Mouse (Mus musculus) MEL (cell line): ENCODE results near the gene Gmds. TPM values are rescaled to one million over a fixed set of nuclear protein-coding genes. Genes with fewer than 3 reads are reported as not detected.

Source experiments
- DNase-seq: peaks from one replicate; pipeline ENCODE4 v3.0.0; 2011; ENCODE audit warnings: low read depth, low spot score
- H3K27ac ChIP-seq: 2 replicates; pipeline ENCODE4 v1.5.1; 2012; ENCODE audit warnings: low read depth, mild to moderate bottlenecking, control low read depth, low read length, moderate library complexity; ENCODE audit not compliant: control insufficient read depth
- H3K27me3 ChIP-seq, 2 experiments: fragments of 150-350 bp in 1 of 2; sonication (generic) in 1 of 2; 2 replicates each; pipeline ENCODE4 v1.6.1; 2012; ENCODE audit warnings: low read length in 2 of 2, mild to moderate bottlenecking in 2 of 2, improper control_type of control experiment in 1 of 2, moderate library complexity in 1 of 2; ENCODE audit not compliant: insufficient read depth in 2 of 2, control insufficient read depth in 1 of 2
- H3K36me3 ChIP-seq, 2 experiments: 2 replicates each; pipeline ENCODE4 v1.6.1; 2012 to 2014; ENCODE audit warnings: low read length in 2 of 2, improper control_type of control experiment in 1 of 2, inconsistent platforms in 1 of 2, mild to moderate bottlenecking in 1 of 2; ENCODE audit not compliant: insufficient read depth in 2 of 2, control insufficient read depth in 1 of 2
- H3K4me1 ChIP-seq, 2 experiments: fragments of 150-350 bp in 1 of 2; sonication (generic) in 1 of 2; 2 replicates each; pipeline ENCODE4 v1.6.1; 2012; ENCODE audit warnings: low read length in 2 of 2, improper control_type of control experiment in 1 of 2, mild to moderate bottlenecking in 1 of 2; ENCODE audit not compliant: insufficient read depth in 2 of 2, control insufficient read depth in 1 of 2
- H3K4me3 ChIP-seq, 2 experiments: fragments of 150-350 bp in 1 of 2; sonication (generic) in 1 of 2; 2 replicates each; pipeline ENCODE4 v1.5.1; 2012; ENCODE audit warnings: low read depth in 2 of 2, low read length in 2 of 2, mild to moderate bottlenecking in 2 of 2, moderate library complexity in 2 of 2, control low read depth in 1 of 2, improper control_type of control experiment in 1 of 2; ENCODE audit not compliant: control insufficient read depth in 1 of 2, insufficient read depth in 1 of 2
- H3K79me2 ChIP-seq: 2 replicates; pipeline ENCODE4 v1.6.1; 2012; ENCODE audit warnings: mild to moderate bottlenecking, low read length, moderate library complexity; ENCODE audit not compliant: control insufficient read depth, poor library complexity, insufficient read depth
- H3K9ac ChIP-seq: 2 replicates; pipeline ENCODE4 v1.6.1; 2012; ENCODE audit warnings: low read depth, mild to moderate bottlenecking, control low read depth, low read length, moderate library complexity; ENCODE audit not compliant: control insufficient read depth, poor library complexity, severe bottlenecking
- H3K9me3 ChIP-seq: fragments of 150-350 bp; sonication (generic); replicated peaks from 2 replicates; pipeline ENCODE4 v1.6.1; 2012; ENCODE audit warnings: mild to moderate bottlenecking, low read length, improper control_type of control experiment, moderate library complexity; ENCODE audit not compliant: insufficient read depth
- BHLHE40 ChIP-seq: IDR thresholded peaks from 2 replicates; pipeline ENCODE4 v1.6.1; 2012; ENCODE audit warnings: low read depth, mild to moderate bottlenecking, inconsistent platforms, low read length, improper control_type of control experiment, borderline replicate concordance
- CHD2 ChIP-seq: IDR thresholded peaks from 2 replicates; pipeline ENCODE4 v1.6.1; 2011; ENCODE audit warnings: low read length, improper control_type of control experiment
- CTCF ChIP-seq, 3 experiments: IDR thresholded peaks in 2 of 3; conservative IDR thresholded peaks in 1 of 3; 2 replicates each; pipeline ENCODE4 v1.5.1; 2011 to 2012; ENCODE audit warnings: low read length in 3 of 3, low read depth in 2 of 3, mild to moderate bottlenecking in 2 of 3, improper control_type of control experiment in 1 of 3, inconsistent platforms in 1 of 3, mixed read lengths in 1 of 3, moderate library complexity in 1 of 3; ENCODE audit not compliant: control insufficient read depth in 1 of 3, insufficient read depth in 1 of 3, poor library complexity in 1 of 3, severe bottlenecking in 1 of 3
- ELF1 ChIP-seq: IDR thresholded peaks from 2 replicates; pipeline ENCODE4 v1.6.1; 2014; ENCODE audit warnings: low read depth, mild to moderate bottlenecking, inconsistent platforms, low read length, improper control_type of control experiment, moderate library complexity
- ETS1 ChIP-seq: IDR thresholded peaks from 2 replicates; pipeline ENCODE4 v1.6.1; 2012; ENCODE audit warnings: low read depth, mild to moderate bottlenecking, inconsistent platforms, low read length, improper control_type of control experiment, moderate library complexity
- GABPA ChIP-seq: IDR thresholded peaks from 2 replicates; pipeline ENCODE4 v1.6.1; 2012; ENCODE audit warnings: low read depth, mild to moderate bottlenecking, inconsistent platforms, low read length, improper control_type of control experiment, moderate library complexity
- GATA1 ChIP-seq: IDR thresholded peaks from 2 replicates; pipeline ENCODE4 v1.6.1; 2011; ENCODE audit warnings: low read depth, low read length, improper control_type of control experiment
- HCFC1 ChIP-seq: IDR thresholded peaks from 2 replicates; pipeline ENCODE4 v1.6.1; 2012; ENCODE audit warnings: low read depth, mild to moderate bottlenecking, inconsistent platforms, low read length, improper control_type of control experiment, moderate library complexity
- JUND ChIP-seq: IDR thresholded peaks from 2 replicates; pipeline ENCODE4 v1.6.1; 2011; ENCODE audit warnings: low read depth, mild to moderate bottlenecking, improper control_type of control experiment, low read length
- MEF2A ChIP-seq: IDR thresholded peaks from 2 replicates; pipeline ENCODE4 v1.6.1; 2014; ENCODE audit warnings: low read depth, mild to moderate bottlenecking, inconsistent platforms, low read length, improper control_type of control experiment; ENCODE audit not compliant: poor library complexity, insufficient replicate concordance, severe bottlenecking; ENCODE audit errors: extremely low read depth
- MYC ChIP-seq: IDR thresholded peaks from 2 replicates; pipeline ENCODE4 v1.6.1; 2011; ENCODE audit warnings: low read depth, mild to moderate bottlenecking, low read length, improper control_type of control experiment, moderate library complexity
- POLR2AphosphoS2 ChIP-seq: IDR thresholded peaks from 2 replicates; pipeline ENCODE4 v1.6.1; 2011; ENCODE audit warnings: low read length, improper control_type of control experiment
- POLR2AphosphoS5 ChIP-seq: IDR thresholded peaks from 2 replicates; pipeline ENCODE4 v1.6.1; 2012; ENCODE audit warnings: low read depth, borderline replicate concordance, mild to moderate bottlenecking, inconsistent platforms, low read length, moderate library complexity, mixed read lengths
- RAD21 ChIP-seq: IDR thresholded peaks from 2 replicates; pipeline ENCODE4 v1.6.1; 2011; ENCODE audit warnings: mild to moderate bottlenecking, low read depth, low read length, improper control_type of control experiment
- RCOR1 ChIP-seq: IDR thresholded peaks from 2 replicates; pipeline ENCODE4 v1.6.1; 2012; ENCODE audit warnings: low read depth, mild to moderate bottlenecking, inconsistent platforms, low read length, improper control_type of control experiment
- SMC3 ChIP-seq: IDR thresholded peaks from 2 replicates; pipeline ENCODE4 v1.6.1; 2011; ENCODE audit warnings: low read depth, low read length, improper control_type of control experiment
- TAL1 ChIP-seq: IDR thresholded peaks from 2 replicates; pipeline ENCODE4 v1.6.1; 2012; ENCODE audit warnings: mild to moderate bottlenecking, inconsistent platforms, low read length, moderate library complexity, mixed read lengths
- TBP ChIP-seq: IDR thresholded peaks from 2 replicates; pipeline ENCODE4 v1.8.0; 2011; ENCODE audit warnings: low read depth, low read length, improper control_type of control experiment
- TCF12 ChIP-seq: IDR thresholded peaks from 2 replicates; pipeline ENCODE4 v1.6.1; 2014; ENCODE audit warnings: low read depth, mild to moderate bottlenecking, inconsistent platforms, low read length, improper control_type of control experiment, moderate library complexity
- USF1 ChIP-seq: IDR thresholded peaks from 2 replicates; pipeline ENCODE4 v1.6.1; 2014; ENCODE audit warnings: low read depth, mild to moderate bottlenecking, inconsistent platforms, low read length, improper control_type of control experiment, moderate library complexity
- USF2 ChIP-seq, 2 experiments: IDR thresholded peaks; 2 replicates each; pipeline ENCODE4 v1.6.1; 2011 to 2012; ENCODE audit warnings: improper control_type of control experiment in 2 of 2, low read length in 2 of 2, borderline replicate concordance in 1 of 2, inconsistent platforms in 1 of 2, low read depth in 1 of 2, mild to moderate bottlenecking in 1 of 2; ENCODE audit not compliant: insufficient read depth in 1 of 2
- ZKSCAN1 ChIP-seq: IDR thresholded peaks from 2 replicates; pipeline ENCODE4 v1.6.1; 2012; ENCODE audit warnings: low read depth, mild to moderate bottlenecking, inconsistent platforms, low read length, improper control_type of control experiment, moderate library complexity
- ZMIZ1 ChIP-seq: IDR thresholded peaks from 2 replicates; pipeline ENCODE4 v1.6.1; 2012; ENCODE audit warnings: low read depth, mild to moderate bottlenecking, inconsistent platforms, low read length, improper control_type of control experiment, moderate library complexity
- polyA plus RNA-seq, 2 experiments: library from polyadenylated mRNA; stranded (reverse) in 1 of 2; unstranded in 1 of 2; fragments of >175 nt in 1 of 2; fragments of >200 nt in 1 of 2; gene quantifications; 2 replicates each; pipeline versions ENCODE4 v1.2.1 to v1.2.4; 2012; ENCODE audit warnings: low replicate concordance in 2 of 2, low read depth in 1 of 2; ENCODE audit not compliant: insufficient read length in 2 of 2, insufficient read depth in 1 of 2, missing spikeins in 1 of 2
- total RNA-seq: library from RNA; depleted of rRNA; stranded (reverse); fragments of 300-350 nt; gene quantifications from 2 replicates; pipeline ENCODE4 v1.2.3, GENCODE M21; 2012

The Gmds gene
- total and polyA plus RNA-seq, 3 experiments = 17.4 to 32.2 TPM; not detected in 1

DNA sequence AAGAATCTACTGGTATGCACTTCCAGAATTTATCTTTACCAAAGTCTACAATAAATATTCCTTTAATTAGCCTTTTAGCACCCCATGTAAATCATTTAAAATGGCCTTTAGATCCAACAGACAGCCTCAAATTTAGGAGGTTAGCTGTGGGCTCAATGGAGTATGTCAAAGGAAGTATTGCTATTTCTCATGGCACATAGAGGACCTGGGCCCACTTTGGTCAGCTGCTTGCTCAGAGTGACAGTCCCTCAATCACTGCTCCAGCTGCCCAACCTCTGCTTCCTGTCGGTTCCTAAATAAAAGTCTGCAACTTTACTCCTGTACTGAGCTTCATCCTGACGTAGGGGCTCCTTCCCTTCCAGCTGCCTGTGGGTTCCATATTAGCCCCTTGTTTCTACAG, 264.9 kb downstream of the Gmds start:
- Histone ChIP-seq H3K27ac (no peak overlapping the region), H3K36me3 (peaks cover 0 to 4% of the 10 kb centered on the region in 2 experiments; a peak in 1 of 4 replicates), H3K9me3 (no peaks in the 10 kb centered on the region), H3K27me3 (no peaks in the 10 kb centered on the region), H3K4me3 (no peak overlapping the region), H3K4me1 (no peaks in the 10 kb centered on the region), H3K79me2 (no peaks in the 10 kb centered on the region), H3K9ac (no peak overlapping the region)
- DNase-seq = no peak
- TF ChIP-seq USF1 (no peak), ZMIZ1 (no peak), USF2 (IDR thresholded peaks at IDR 0.05; ENCODE audit: borderline replicate concordance in 1 of 2, insufficient read depth in 1 of 2, low read depth in 1 of 2, low read length in 2 of 2) (no peak), GABPA (no peak), ETS1 (no peak), CTCF (IDR thresholded peaks at IDR 0.05 in 2 of 3, conservative IDR thresholded peaks at IDR 0.05 in 1 of 3; ENCODE audit: control insufficient read depth in 1 of 3, insufficient read depth in 1 of 3, low read depth in 2 of 3, low read length in 3 of 3, poor library complexity in 1 of 3, severe bottlenecking in 1 of 3) (no peak), TAL1 (no peak), RAD21 (no peak), MEF2A (no peak), HCFC1 (no peak), TCF12 (no peak)
- TF ChIP-seq, all 39 proteins: peak for 0

DNA sequence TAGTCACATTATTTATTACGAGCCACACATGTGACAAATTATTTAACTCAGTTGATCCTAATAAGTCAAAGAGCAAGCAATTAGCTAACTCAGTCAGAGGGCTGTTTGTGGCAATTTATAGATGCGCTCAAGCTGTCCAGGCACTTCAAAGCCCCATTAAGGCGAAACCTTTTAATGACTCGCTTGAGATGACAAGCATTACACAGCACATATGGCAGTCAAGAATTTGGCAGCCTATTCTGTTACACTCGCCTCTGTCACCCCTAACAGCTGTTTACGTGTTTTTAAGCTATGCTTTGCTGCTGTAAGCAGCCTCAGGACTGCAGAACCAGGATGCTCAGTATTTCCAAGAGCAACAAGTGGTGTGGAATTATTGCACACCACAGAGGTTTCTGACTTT, 283.2 kb downstream of the Gmds start:
- H3K79me2 ChIP-seq = no peaks in the 10 kb centered on the region
- peaks cover 0 to 7% of the 10 kb centered on the region in 2 experiments; a peak in 2 of 4 replicates for H3K36me3 ChIP-seq
- TF ChIP-seq ZKSCAN1 (no peak), SMC3 (no peak), GATA1 (no peak), ELF1 (no peak), MEF2A (no peak), USF2 (IDR thresholded peaks at IDR 0.05; ENCODE audit: borderline replicate concordance in 1 of 2, insufficient read depth in 1 of 2, low read depth in 1 of 2, low read length in 2 of 2) (no peak), TAL1 (no peak), BHLHE40 (no peak), RAD21 (no peak), POLR2AphosphoS2 (no peak), USF1 (no peak), RCOR1 (no peak), POLR2AphosphoS5 (no peak), GABPA (no peak), TBP (no peak), JUND (no peak), CHD2 (no peak), ETS1 (no peak), MYC (no peak)
- no peak overlapping the region for H3K9ac ChIP-seq
- DNase-seq = no peak
- no peaks in the 10 kb centered on the region for H3K27me3 ChIP-seq
- peaks cover 5 to 6% of the 10 kb centered on the region in 2 experiments; a peak in 3 of 4 replicates for H3K4me1 ChIP-seq
- no peak overlapping the region for H3K27ac ChIP-seq
- H3K4me3 ChIP-seq = no peak overlapping the region
- no peaks in the 10 kb centered on the region for H3K9me3 ChIP-seq
